Mouse (Mus musculus) CD4-positive helper T cell, adult 2 months (primary cell): Measurements from ENCODE around the gene Cmtm5.
A peak's percentile ranks its signal among the peaks of the same experiment; 100 is the strongest.
"Not testable (repeated sequence)": the region's sequence is repeated elsewhere in the genome, so short reads cannot be mapped to it uniquely, and the experiment has no call there.

Experiments used
- DNase-seq: peaks from one replicate; pipeline ENCODE4 v3.0.0-alpha.2; 2012; ENCODE audit warnings: low read depth, missing footprints, low spot score

Cmtm5 gene

GRCm38 (mm10) chr14:54932645-54933150, 3.4 kb upstream of the Cmtm5 start, which contains the start of gene Il25:
Gene Il25, plus strand, starts transcription at chr14:54932695.
- DNase-seq, result no peak

- no peak for DNase-seq
These were observed 735 bp downstream of the Cmtm5 start for GRCm38 (mm10) chr14:54936831-54937160.

- no peak for DNase-seq
These were observed 1.5 kb downstream of the Cmtm5 start for GRCm38 (mm10) chr14:54937361-54938182.

- no peak for DNase-seq
These were observed 2.6 kb downstream of the Cmtm5 start for GRCm38 (mm10) chr14:54938431-54939219.

DNA sequence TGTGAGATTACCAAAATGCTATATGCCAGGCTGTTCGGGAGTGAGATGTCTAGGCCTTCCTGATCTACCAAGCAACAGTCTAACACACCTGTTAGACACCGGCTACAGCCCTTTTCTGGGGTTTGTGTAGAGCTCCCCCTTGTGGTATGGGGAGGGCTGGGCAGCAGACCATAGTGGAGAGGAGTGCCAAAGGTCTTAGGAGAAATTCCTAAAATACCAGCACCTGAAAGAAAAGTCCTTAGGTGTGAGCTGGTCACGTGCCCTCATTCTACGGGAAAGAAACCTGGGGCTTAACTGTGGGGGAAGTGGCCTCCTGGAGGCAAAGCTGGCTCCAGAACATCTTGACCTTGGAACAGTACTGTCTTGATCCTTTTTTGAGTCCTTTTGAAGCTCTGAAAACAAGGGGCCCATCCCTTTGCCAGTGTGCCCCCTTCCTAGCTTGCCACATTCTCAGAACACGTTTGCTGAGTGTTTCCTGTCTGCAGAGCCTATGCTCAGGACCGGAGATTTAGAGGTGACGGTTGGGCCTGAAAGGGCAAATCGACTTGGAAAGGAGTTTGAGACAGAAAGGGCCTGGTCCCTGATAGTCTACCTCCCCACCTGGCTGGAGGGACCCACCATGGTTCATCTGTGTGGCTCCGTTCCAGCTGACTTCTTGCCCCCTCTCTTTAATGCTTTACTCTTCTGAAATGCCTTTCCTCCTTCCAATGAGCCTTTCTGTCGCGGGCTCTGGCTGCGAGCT, 3.5 kb downstream of the Cmtm5 start:
- DNase-seq, result peak; percentile 56

GRCm38 (mm10) chr14:54940176-54940530, 4.1 kb downstream of the Cmtm5 start:
- no peak for DNase-seq

DNA sequence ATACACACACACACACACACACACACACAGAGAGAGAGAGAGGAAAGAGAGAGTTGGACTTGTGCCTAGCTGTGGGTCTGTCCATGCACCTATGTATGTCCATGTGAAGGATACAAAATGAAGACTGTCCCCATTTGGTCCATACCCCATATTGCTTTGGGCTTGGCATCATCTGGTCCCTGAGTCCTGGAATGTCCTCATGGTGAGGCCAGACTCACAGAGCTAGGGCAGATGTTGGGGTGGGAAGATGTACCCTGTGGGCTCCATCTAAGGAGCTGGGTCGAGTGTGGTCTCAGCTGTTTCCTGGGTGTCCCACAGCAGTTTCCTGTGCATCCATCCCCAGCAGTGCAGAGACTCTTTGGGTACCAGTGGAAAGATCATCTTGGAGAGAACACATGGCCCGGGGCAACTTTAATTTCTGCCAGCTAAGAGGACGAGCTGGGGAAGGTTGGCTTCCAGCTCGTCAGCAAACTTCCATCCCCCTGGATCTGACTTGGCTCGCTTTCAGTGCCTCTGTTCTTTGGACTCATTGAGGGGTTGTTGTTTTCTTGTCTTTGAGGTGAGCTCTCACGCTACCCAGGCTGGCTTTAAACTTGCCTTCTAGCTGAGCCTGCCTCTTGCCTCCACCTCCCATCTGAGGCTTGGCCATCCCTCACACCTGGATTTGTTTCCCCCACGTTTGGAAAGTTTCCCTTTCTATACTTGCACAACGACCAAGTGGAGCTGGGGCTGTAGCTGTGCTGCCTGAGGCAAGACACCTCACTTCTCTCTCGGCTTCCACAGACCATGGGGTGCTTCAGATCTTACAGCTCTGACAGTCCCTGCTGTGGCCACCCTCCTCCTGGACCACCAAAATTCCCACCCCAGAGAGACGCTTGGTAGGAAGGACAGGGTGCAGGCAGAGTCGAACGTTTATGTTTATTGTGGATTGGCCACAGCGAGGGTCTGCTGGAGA, 5.2 kb downstream of the Cmtm5 start:
- no peak for DNase-seq

GRCm38 (mm10) chr14:54942479-54942878, 6.4 kb downstream of the Cmtm5 start:
- no peak for DNase-seq

- DNase-seq, result no peak
These were observed 7.9 kb downstream of the Cmtm5 start for GRCm38 (mm10) chr14:54943971-54944370.

DNA sequence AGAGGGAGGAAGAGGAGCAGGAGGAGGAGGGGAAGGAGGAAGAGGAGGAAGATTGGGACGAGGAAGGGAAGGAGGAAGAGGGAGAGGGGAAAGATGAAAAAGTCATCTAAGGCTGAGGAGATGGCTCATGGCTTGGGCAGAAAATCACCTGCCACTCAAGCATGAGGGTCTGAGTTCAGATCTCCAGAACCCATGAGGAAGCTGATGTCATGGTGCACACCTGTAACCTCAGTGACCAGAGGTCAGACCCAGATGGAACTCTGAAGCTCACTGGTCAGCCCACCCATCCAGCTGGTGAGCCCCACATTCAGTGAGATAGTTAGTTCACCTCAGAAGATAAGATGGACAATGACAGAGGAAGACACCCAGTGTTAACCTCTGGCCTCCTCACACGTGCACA, 8.9 kb downstream of the Cmtm5 start:
- no peak for DNase-seq

GRCm38 (mm10) chr14:54945975-54946704, 10.1 kb downstream of the Cmtm5 start:
- DNase-seq, result no peak

DNA sequence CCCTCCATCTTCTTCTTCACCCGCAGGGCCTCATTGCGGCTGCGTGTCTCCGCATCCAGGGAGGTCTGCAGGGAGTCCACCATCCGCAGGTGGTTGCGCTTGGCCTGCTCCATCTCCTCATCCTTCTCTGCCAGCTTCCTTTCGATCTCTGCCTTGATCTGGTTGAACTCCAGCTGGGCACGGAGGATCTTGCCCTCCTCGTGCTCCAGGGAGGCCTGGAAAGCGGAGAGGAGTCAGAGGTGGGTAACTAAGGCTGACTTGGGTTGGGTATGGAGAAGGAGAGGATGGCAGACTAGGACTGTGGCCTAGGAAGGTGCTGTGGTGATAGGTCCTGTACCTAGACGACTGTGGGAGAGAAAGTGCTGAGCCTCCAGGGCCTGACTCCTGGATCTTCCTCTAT, 10.9 kb downstream of the Cmtm5 start:
- DNase-seq, result not testable (repeated sequence)

- DNase-seq, result no peak
These were observed 12.7 kb downstream of the Cmtm5 start for GRCm38 (mm10) chr14:54948781-54949180.

- DNase-seq, result no peak
These were observed 14.4 kb downstream of the Cmtm5 start for GRCm38 (mm10) chr14:54950493-54950892.

DNA sequence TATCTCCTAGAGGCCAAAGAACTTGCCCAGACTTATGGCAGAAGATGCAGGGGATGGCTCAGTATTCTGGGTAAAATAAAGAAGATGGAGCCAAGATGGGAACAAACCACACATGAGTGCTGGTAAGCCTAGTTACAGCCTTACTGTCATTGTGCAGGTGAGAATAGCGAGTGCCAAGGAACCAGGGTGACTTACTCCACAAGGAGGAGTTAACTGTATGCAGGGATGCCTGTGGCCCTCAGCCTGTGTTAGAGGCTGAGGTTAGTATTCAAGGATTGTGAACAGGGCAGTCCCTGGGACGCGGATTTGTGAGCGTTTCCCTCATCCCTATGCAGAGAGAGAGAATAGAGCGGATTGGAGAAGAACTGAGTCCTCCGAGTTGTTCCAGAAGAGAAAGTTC, 15.5 kb downstream of the Cmtm5 start:
- no peak for DNase-seq

DNA sequence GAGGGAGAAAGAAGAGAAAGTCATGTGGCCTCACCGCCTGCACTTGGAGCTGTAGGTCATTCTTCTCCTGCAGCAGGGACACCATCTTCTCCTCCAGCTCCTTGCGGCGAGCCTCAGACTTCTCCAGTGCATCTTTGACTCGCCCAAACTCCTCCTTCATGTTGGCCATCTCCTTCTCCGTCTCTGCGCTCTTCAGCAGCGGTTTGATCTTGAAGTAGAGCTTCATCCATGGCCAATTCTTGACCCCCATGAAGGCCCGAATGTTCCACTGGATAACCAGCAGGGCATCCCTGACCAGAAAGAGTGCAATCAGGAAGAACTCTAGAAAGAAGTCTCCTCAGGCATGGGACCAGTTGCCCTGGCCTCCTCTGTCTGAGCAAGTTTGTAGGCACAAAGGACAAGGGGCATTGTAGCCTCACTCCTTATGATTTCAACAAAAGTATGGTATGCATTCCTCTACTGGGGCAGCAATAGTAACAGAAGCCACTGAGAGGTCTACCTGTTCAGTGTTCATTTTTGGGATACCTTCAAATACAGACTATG, 17.7 kb downstream of the Cmtm5 start:
- DNase-seq, result no peak

GRCm38 (mm10) chr14:54954474-54954873, 18.4 kb downstream of the Cmtm5 start:
- no peak for DNase-seq

DNA sequence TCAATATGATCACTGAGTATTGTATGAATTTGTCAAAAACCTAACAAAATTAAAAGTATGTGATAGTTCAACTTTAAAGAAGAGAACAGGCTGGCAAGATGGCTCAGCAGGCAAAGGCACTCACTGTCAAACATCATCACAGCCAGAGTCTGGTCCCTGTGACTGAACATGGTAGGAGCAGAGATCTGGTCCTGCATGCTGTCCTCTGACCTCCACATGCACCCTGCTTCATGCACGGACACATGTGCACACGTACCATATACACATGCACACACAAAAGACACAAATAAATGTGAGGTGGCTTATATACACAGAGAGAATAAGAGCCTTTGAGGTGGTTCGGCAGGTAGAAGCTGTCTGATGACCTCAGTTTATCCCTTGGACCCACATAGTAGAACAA, 19.4 kb downstream of the Cmtm5 start:
- DNase-seq, result no peak

DNA sequence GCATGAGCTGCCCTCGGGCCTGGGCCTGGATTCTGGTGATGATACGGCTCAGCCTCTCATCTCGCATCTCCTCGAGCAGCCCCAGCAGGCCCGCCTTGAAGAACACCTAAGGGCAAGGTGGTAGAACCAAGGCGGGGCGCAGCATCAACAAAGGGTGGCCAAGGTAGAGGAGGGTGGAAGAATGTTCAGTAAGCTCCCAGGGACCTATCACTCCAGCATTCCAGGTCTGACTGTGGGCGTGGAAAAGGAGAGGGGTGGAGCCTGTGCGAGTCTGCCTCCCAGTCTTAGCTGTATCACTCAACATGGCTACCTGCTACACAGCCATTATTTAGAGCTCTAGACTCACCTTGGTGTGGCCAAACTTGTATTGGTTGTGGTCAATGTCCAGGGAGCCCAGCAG, 20.5 kb downstream of the Cmtm5 start:
- DNase-seq, result no peak

- no peak for DNase-seq
These were observed 22.4 kb downstream of the Cmtm5 start for GRCm38 (mm10) chr14:54958503-54958902.
